Mouse (Mus musculus) urinary bladder, postnatal 14 days (tissue): ENCODE measurements at regions not wholly inside any gene's neighbourhood (a gene's known extent, or its start where the extent isn't known, plus 50 kb on each side); places are given as distances from the start of the nearest gene placed in this dataset.

ENCODE experiments used
- DNase-seq: peaks from one replicate; pipeline ENCODE4 v3.0.0; 2021; ENCODE audit warnings: low spot score

DNA sequence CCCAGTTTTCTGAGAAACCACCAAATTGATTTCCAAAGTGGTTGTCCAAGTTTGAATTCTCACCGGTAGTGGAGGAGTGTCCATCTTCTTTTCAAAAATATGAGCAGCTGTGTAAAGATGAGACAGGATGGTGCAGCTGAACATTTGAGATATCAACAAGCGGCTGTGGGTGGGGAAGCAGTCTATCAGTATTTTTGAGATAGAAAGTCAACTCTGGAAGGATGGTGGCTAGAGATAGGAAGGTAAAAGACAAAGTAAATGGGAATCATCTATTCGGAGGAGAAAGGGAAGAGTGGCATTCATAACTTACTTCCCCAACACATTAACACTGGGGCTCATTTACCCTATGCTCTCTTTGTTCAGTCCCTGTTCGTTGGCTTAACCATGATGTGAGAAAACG lies 146.9 kb upstream of the Gmnc start:
- no peak for DNase-seq

DNA sequence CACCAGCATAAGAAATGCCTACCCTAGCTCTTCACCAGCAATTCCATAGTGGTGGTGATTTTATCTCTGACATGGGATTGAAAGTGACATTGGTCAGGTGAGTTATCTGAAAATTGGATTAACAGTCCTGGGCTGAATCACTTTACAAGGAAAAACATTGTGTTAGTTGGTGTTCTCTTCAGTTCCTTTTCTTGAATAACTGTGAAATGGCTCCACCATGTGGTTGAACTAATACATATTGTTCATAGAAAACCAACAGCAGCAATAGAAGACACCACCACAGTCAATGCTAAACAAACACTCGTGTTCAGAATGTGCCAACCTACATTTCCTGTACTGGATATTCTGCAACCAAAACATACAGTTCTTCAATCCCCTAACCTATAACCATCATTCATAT lies 147.5 kb upstream of the Gmnc start:
- DNase-seq = no peak

DNA sequence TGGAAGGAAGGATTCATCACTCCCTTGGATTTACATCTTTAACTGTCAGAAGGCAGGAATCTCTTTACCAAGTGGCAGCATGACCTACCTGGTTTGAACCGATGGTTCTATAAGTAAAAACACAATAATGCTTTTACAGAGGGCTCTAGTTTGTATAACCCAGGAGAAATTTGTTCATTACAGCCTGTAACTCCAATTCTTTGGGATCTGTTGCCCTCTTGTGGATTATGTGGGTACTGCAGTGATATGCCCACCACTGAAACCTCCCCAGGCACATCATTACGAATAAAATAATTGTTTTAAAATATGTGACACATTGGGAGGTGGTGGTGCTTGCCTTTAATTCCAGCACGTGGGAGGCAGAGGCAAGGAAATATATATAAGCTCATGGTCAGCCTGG lies 148.6 kb upstream of the Gmnc start:
- DNase-seq = peak; percentile 37

DNA sequence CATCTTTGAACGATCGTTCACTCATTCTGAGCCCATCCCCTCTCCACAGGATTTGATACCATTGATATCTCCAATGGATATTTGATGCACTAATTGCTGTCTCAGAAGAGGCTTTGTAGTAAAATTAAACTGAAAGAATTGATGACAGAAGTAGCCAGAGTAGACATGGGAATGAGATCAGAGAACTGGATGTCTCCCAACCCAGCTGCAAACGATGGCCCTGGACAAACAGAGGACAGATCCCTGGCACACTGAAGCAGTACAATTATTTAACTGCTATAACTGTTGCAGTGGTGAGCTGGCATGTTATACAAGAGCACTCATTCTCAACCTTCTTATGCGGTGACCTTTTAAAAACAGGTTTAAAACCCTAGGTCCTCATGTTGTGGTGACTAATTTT lies 151.5 kb upstream of the Ostn start:
- no peak for DNase-seq

DNA sequence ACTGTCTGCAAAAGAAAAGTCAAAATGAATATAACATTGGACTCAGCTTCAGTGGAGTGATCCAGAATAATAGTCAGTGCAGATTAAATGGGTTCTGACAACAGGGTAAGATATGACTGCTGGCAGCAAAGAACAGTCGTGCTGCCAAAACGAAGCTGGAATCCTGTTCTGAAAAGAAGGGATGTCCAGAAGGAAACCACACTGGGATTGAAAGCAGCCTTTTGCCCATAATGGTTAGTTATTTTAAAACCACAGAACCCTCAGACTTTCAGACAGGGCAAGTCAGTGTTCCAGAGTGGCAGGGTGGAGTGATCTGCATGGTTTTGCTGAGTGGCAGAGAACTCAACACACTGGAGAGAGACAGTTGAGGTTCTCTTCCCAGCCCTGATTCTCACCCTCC lies 111.6 kb upstream of the Ostn start:
- DNase-seq = no peak
